Mouse (Mus musculus) layer of hippocampus, adult 9-11 months (tissue): Measurements from ENCODE around the gene Pstpip1.

Source experiments
- DNase-seq: peaks from one replicate; pipeline ENCODE4 v3.0.0; 2022

Gene Pstpip1

DNA sequence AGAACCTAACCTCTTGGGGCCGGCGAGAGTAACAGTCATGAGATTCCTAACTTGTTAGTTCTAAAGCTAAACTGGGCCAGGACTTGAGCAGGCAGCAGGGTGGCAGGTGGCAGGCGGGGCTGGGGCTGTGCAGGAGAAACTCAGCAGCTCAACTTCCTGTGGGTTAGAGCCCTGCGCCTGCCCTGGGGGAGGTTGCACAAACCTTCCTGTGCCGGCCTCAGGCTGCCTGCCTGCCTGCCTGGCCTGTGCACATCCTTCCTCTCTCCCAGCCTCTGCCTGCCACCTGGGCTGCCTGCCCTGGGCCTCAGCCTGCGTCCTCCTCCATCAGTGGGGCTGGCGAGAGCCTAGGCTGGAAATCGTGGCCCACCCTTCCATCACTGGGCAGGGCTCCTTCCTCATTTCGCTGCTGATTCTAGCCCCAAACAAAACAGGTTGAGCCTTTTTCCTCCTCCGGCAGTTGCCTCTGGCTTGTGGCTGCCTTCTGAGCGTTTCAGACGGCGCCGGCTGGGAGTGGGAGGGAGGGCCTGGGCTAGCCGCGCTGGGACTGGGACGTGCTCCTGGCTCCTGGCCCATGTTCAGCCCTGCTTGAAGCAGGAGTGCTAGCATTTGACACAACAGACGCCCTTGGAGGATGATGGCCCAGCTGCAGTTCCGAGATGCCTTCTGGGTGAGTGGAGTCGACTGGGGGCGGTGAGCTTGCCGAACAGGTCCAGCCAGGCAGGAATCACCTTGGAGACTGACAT lies at the start of gene Pstpip1:
TSS of gene Pstpip1 (plus strand) at position 185 of the 743 bp plus-strand sequence.
- DNase-seq, result peak; percentile 74

GRCm38 (mm10) chr9:56041372-56042180 lies 48.2 kb upstream of the Pstpip1 start, which contains the start of gene Rcn2:
Gene Rcn2, plus strand, starts transcription at chr9:56041845.
- peak; percentile 96 for DNase-seq

DNA sequence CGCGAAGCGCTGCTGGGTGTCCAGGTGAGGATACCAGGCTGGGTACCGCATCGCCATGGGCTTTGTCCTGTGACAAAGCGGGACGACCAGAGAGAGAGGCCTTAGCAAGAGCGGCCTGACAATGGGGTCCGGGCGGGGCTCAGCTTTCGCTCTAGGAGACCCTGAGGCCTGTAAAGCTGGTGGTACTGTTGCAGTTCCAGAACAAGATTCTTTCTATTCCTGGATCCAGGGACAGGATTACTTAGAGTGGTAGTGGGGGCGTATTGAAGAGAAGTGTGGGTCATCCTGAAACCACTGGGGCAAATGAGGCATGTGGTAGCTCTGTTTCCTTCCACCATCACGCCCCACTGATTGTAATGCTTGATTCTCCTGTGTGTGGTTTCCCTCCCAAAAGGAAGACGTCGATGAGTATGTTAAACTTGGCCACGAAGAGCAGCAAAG lies 47.6 kb upstream of the Pstpip1 start:
- no peak for DNase-seq

DNA sequence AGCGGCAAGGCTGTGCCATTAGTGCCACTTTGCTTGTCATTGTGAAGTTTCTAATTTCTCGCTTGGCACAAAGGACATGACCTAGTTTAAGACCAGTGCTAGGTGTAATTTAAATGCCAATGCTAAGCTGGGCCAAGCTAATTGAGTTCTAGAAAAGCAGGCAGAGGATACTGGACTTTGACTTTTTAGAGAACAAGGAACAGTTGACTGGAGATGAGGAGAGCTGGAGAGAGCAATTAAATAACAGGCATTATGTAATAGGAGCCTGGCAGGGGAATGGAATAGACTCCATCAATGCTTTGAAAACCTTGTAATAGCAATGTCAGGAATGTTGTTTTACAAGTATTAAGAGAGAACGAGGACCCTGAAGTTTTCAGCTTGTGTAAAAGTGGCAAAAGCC lies 36.0 kb upstream of the Pstpip1 start:
- DNase-seq, result no peak

- DNase-seq, result no peak
These were observed 33.6 kb upstream of the Pstpip1 start for GRCm38 (mm10) chr9:56056147-56056546.

DNA sequence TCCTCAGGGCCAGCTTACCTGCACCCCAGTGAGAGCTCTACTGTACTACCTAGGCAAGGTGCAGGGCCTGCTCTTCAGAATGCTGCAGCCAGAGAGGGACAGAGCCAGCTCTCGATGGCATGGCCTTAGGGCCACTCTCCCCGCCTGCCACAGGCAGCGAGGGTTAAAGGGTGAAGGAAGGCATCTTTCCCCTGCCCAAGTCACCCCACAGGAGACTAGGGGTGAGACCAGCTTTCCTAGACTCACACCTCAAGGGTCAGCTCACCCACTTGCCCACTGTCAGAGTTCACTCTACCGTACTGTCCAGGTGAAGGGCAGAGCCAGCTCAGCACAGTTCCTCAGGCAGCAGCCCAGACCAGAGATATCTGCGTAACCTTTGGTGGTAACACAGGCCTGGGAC lies 27.4 kb upstream of the Pstpip1 start:
- DNase-seq, result no peak

DNA sequence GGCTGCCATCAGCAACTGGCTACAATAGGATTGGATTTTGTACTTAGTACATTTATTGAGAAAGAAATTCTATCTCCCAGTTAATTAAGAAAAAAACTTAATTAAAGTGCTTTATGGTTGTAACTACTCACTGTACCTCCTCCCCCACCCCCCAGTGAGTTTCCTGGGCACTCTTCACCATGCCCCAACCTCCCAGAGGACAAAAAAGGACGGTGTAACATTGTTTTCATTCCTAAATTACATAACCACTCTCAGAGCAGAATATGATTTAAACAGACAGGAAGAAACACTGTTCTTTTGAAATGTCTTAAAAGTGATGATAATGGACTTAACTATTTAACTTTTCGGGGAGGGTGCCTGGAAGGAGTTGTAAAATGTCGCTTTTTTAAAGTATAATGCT lies 24.8 kb upstream of the Pstpip1 start:
- no peak for DNase-seq

GRCm38 (mm10) chr9:56067964-56068363 lies 21.8 kb upstream of the Pstpip1 start:
- DNase-seq, result no peak

GRCm38 (mm10) chr9:56068630-56069029 lies 21.1 kb upstream of the Pstpip1 start:
- no peak for DNase-seq

DNA sequence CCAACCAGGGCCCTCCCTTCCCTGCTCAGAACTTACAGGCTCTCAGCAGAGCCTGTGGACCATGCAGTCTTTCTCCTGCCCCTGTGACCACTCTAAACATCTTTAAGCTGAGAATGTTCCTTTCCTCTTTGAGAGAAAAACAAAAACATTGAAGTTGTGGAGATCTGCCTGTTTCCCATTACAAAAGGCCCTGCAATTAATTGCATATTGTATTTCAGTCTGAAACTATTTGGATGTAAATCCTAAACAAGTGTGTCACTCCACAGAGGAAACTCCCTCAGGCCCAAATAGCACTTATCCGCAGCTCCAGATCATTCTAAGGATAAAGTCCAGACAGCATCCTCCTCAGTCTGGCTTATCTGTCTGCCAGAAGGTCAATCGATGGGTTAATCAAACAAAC lies 16.9 kb upstream of the Pstpip1 start:
- DNase-seq, result no peak

GRCm38 (mm10) chr9:56074863-56075262 lies 14.9 kb upstream of the Pstpip1 start:
- no peak for DNase-seq

DNA sequence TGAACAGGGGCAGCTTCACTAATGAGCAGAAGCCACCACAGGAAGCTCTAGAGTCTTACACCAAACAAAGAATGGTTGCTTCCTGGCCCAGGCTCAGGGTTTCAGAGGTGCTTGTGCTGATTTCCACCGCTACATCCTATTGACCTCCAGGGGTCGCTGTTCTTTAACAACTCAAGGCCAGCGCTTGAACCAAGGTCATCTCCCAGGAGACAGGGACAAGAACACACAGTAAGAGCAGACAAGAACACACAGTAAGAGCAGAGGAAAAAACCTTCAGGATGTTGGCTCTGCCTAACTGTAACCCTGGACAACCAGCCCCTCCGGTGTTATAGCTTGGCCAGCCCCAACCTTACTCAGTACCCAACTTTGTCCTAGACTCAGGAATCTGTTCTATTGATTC lies 14.5 kb upstream of the Pstpip1 start:
- peak; percentile 81 for DNase-seq

- peak; percentile 42 for DNase-seq
These were observed 13.7 kb upstream of the Pstpip1 start for GRCm38 (mm10) chr9:56075901-56076620.

DNA sequence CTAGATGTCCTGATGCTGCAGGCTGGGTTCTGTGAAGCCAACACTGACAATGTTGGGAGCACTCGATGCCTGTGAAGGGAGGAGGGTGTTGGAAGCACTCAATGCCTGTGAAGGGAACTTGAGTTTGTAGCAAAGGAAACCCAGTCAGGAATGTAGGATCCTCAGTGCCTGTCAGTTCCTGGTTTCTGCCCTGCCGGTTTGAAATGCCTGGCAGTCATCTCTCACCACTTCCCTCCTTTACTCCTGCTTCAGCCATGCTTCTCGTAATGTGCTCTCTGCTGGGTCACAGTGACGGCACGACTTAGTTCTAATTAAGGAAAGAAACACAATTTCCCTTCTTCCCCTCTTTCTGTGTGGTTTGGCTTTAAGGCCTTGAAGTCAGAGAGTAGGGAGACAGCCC lies 10.2 kb upstream of the Pstpip1 start:
- no peak for DNase-seq

DNA sequence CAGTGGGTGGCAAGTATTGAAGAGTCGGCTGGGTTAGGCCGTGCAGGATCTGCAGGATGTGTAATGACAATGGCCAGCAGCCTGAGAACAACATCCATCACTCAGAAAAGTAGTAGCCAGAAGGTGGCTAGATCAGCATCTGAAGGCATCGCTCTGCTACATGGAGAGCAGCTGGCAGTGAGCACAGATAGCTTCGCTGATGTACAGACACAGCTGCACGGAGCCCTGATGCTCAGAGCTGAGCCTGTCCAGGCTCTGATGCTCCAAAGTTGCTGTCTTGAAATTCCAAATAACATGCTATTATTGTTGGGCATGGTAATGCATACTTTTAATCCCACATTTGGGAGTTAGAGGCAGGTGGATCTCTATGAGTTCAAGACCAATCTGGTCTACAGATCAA lies 3.2 kb upstream of the Pstpip1 start:
- no peak for DNase-seq

DNA sequence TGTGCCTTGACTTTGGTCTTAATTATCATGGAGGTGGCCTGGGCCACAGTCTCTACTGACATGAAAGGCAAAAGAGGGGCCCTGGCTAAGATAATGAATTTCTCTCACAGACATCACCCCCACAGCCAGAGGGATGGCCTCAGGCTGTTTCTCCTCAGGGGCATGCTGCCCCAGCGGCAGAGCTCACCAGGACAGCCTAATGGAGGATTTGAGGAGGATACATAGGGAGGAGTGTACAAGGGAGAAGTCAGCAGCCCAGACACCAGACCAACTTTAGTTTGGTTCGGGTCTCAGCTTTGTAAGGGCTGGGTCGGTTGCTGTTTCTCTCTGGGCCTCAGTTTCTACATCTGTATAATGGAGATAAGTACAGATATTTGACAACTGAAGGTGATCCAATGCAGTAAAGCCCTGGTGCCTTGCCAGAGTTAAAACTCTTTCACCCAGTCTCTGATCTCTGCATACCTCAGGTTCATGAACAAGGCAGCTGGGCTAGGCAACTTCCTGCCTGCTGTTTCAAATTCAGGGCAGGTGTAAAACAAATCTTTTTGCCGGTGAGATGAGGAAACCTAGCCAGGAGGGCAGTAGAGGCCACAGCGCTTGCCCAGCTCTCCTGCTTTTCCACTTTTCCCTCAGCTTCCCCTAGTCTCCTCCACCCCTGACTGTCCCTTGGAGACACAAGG lies 924 bp downstream of the Pstpip1 start:
- no peak for DNase-seq

DNA sequence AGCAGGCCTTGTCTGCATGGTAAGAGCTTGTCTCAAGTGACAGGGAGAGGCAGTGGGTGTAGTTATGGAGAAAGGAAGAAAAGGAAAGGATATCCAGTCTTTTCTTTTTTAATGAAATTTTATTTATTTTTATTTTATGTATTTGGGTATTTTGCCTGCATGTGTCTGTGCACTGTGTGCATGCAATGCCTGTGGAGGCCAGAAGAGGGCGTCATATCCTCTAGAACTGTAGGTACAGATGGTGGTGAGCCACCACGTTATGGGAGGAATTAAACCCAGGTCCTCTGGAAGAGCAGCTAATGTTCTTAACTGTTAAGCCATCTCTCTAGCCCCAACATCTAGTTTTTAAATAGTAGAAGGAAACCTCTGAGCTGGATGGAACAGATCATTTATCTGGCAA lies 2.3 kb downstream of the Pstpip1 start:
- DNase-seq, result no peak

DNA sequence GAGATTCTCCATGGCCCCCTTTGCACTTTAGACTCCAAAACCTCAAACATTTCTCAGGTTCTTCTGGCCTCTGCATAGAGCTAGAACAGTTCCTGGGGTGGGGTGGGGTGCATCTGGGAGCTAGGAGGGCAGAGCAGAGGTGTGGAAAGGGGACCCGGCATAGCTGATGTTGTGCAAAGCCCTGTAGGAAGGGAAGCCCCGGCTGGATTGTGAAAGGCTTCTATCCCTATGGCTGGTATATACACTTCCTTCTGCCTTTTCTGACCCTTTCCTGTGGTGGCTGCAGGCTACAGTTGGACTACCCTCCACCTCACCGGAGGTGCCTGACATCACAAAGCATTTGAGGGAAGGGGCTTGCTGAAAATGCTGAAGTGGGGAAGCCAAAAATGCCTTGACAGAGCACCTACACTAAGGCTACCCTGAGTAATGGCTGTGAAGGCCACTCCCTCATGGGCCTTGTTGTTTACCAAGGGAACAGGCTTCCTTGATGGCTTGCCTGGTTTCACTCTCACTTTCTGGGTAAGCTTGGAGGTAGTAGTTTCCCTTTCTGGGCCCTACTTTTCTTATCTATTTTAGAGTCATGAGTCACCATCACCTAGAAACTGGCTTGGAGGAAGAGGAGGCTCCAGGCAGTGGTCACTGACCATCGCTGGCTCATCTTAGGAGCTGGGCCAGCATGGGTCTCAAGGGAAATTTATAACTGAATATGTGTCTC lies 8.0 kb downstream of the Pstpip1 start:
- no peak for DNase-seq

DNA sequence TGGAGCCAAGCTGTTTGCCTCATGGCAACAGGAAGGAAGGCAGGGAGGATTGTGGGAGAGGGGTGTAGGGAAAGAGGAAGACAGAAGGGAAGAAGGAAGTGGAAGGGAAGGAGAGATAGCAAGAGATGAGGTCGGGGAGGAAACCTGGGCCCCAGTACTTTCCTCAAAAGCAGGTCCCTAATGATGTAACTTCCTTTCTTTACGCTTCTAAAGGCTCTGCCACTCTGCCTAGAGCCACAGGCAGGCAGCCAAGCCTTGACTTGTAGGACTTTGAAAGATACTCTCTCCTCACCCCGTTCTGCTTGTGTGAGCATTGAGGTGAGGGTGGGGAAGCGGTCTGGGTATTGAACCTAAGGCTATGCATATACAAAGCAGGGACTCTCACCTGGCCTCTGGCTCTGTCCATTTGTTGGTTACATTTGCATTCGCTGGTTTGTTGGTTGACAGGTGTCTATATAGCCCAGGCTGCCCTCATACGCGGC lies 10.3 kb downstream of the Pstpip1 start:
- DNase-seq, result no peak

- no peak for DNase-seq
These were observed 11.3 kb downstream of the Pstpip1 start for GRCm38 (mm10) chr9:56101022-56101421.

DNA sequence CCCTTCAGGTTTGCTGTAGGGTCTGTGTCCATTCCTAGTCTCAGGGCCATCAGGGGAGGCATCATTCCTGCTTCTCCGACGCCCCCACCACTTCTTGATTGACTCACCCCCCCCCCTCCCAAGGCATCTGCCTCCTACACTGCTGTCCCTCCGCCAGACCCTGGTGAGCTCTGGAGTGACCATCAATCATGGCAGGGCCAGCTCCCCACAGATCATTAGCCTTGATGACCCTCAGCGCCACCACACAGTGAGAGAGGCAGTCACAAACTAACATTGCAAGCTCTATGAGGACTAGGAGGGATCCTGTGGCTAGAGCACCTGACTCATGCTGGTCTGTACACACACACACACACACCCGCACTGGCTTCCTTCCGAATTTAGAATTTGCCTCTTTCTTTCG lies 15.2 kb downstream of the Pstpip1 start:
- DNase-seq, result no peak
